Mouse (Mus musculus): ENCODE measurements around the gene Trim61.

GRCm38 (mm10) chr8:65053968-65054367 lies 35.6 kb upstream of the Trim61 start:
- TF ChIP-seq CTCF (IDR thresholded peaks at IDR 0.05; ENCODE audit: low read depth) (no peak), EP300 (IDR thresholded peaks at IDR 0.05; ENCODE audit: low read depth) (no peak)

All from heart, postnatal 0 days (tissue).